Mouse (Mus musculus): ENCODE results near the gene Kcnk6. TPM values are rescaled to one million over a fixed set of nuclear protein-coding genes. Genes with fewer than 3 reads are reported as not detected.
A peak's percentile ranks its signal among the peaks of the same experiment; 100 is the strongest.

Gene Kcnk6
- 1 to 10 TPM; 2.7 to 2.9 TPM for total RNA-seq (2021)
- long read RNA-seq, experiment 1, partial matches to known transcripts = 1 of 1 reads
- long read RNA-seq, experiment 1, other reads (novel, unspliced or antisense) = 0 of 1 reads
- long read RNA-seq, experiment 2, full-length matches to known transcripts = 1 of 1 reads
- long read RNA-seq, experiment 2, partial matches to known transcripts = 0 of 1 reads
- long read RNA-seq, experiment 2, other reads (novel, unspliced or antisense) = 0 of 1 reads

GRCm38 (mm10) chr7:29232247-29233013 lies at the start of gene Kcnk6:
Gene Kcnk6, minus strand, starts transcription at chr7:29232515.
- DNase-seq = peak; percentile 82 to 85

GRCm38 (mm10) chr7:29281201-29282073 lies 49.1 kb upstream of the Kcnk6 start, which contains the start of gene Spint2:
Gene Spint2, minus strand, starts transcription at chr7:29281912.
- peak; percentile 56 to 62 for DNase-seq

- DNase-seq = no peak
Measured at GRCm38 (mm10) chr7:29280801-29281200, 48.5 kb upstream of the Kcnk6 start.

GRCm38 (mm10) chr7:29279924-29280323 lies 47.6 kb upstream of the Kcnk6 start:
- no peak for DNase-seq

GRCm38 (mm10) chr7:29279261-29279660 lies 46.9 kb upstream of the Kcnk6 start:
- no peak for DNase-seq

- DNase-seq = no peak
Measured at GRCm38 (mm10) chr7:29277510-29277909, 45.2 kb upstream of the Kcnk6 start.

GRCm38 (mm10) chr7:29276715-29277114 lies 44.4 kb upstream of the Kcnk6 start:
- DNase-seq = no peak

GRCm38 (mm10) chr7:29271687-29272465 lies 39.6 kb upstream of the Kcnk6 start:
- DNase-seq = peak in 1 of 2 experiments; percentile 34

GRCm38 (mm10) chr7:29270445-29270844 lies 38.1 kb upstream of the Kcnk6 start:
- no peak for DNase-seq

GRCm38 (mm10) chr7:29266931-29267330 lies 34.6 kb upstream of the Kcnk6 start:
- no peak for DNase-seq

GRCm38 (mm10) chr7:29265636-29266035 lies 33.3 kb upstream of the Kcnk6 start:
- DNase-seq = no peak

GRCm38 (mm10) chr7:29263831-29264230 lies 31.5 kb upstream of the Kcnk6 start:
- no peak for DNase-seq

- DNase-seq = no peak
Measured at GRCm38 (mm10) chr7:29262151-29262550, 29.8 kb upstream of the Kcnk6 start.

GRCm38 (mm10) chr7:29259781-29260730 lies 27.7 kb upstream of the Kcnk6 start:
- DNase-seq = no peak

- no peak for DNase-seq
Measured at GRCm38 (mm10) chr7:29257368-29257767, 25.1 kb upstream of the Kcnk6 start.

GRCm38 (mm10) chr7:29255875-29256274 lies 23.6 kb upstream of the Kcnk6 start:
- no peak for DNase-seq

GRCm38 (mm10) chr7:29253842-29254241 lies 21.5 kb upstream of the Kcnk6 start:
- DNase-seq = peak in 1 of 2 experiments; percentile 47

- DNase-seq = no peak
Measured at GRCm38 (mm10) chr7:29251166-29251565, 18.9 kb upstream of the Kcnk6 start.

- DNase-seq = peak; percentile 60 to 70
Measured at GRCm38 (mm10) chr7:29248261-29248841, 16.0 kb upstream of the Kcnk6 start, which contains the start of gene 2200002D01Rik. Gene 2200002D01Rik, minus strand, starts transcription at chr7:29248466.

- peak; percentile 29 to 60 for DNase-seq
Measured at GRCm38 (mm10) chr7:29247706-29248105, 15.4 kb upstream of the Kcnk6 start.
